In the genomic region with DNA sequence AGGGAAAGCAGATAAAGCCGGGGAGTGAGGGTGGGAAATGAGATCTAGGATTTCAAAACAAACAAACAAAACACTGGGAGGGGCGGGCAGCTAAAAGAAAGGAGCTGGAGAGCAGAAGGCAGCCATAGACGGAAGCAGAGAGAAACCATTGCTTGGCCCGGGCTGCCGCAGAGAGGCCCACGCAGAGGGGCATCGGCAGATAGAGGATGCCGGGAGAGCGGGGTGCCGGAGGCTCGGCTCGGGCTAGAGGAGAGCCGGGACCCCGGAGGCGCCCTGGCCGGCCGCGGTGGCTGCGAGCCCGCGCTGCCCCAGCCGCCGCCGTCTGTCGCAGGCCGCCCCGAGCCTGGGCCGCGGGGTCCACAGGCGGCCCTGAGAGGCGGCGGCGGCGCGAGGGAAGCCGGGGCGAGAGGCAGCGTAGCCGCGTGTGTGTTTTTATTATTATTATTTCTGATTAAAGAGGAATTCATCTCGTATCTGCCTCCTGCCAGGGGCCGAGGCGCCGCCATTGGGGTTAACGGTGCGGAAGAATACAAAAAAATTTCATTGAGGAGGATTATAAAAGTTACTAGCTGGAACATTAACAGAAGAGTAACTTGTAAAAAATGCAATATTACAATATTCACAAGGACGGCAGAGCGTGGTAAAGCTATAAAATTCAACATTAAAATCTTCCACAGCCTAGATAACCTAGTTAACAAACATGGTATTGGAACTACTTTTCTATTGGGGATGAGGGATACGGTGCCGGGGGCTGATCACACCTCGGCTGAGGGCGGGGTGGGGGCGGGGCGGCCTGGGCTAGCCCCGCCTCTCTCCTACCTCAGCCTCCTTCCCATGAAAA, we compare ENCODE assay signal across 8 mouse cellular contexts. TPM values are rescaled to one million over a fixed set of nuclear protein-coding genes. Genes with fewer than 3 reads are reported as not detected.
DNase-seq lines count a peak whose midpoint lies in the region; ATAC-seq lines count a peak whose summit lies in the region.

No protein-coding gene starts in this region.

- H3K27me3 ChIP-seq in forebrain, embryonic 13.5 days, result peaks cover 83% of the 10 kb centered on the region
- peaks cover 91% of the 10 kb centered on the region for H3K27me3 ChIP-seq in intestine, embryonic 14.5 days (replicated peaks; ENCODE audit: control insufficient read depth, insufficient read depth, low read length)

- peak overlapping the region; percentile 25; the same call in 1 of the 2 replicates for H3K27ac ChIP-seq in forebrain, embryonic 13.5 days
- H3K27ac ChIP-seq in intestine, embryonic 14.5 days (ENCODE audit: low read depth), result no peak overlapping the region

- H3K4me2 ChIP-seq in forebrain, embryonic 13.5 days, result peak overlapping the region; percentile 74
- H3K4me2 ChIP-seq in intestine, embryonic 14.5 days (ENCODE audit: low read length), result peak overlapping the region; percentile 76

- H3K4me1 ChIP-seq in forebrain, embryonic 13.5 days, result peaks cover 11% of the 10 kb centered on the region; the same call in 1 of the 2 replicates
- H3K4me1 ChIP-seq in intestine, embryonic 14.5 days (replicated peaks; ENCODE audit: control insufficient read depth, insufficient read depth, low read length), result peaks cover 4% of the 10 kb centered on the region

- peak; percentile 26 to 57 for DNase-seq in layer of hippocampus, postnatal 14 days (ENCODE audit: low spot score in 2 of 2)
- DNase-seq in layer of hippocampus, adult 8-10 months (ENCODE audit: low spot score in 2 of 2), result no peak
- peak; percentile 62 for DNase-seq in adrenal gland, adult 2 months
- DNase-seq in intestine, embryonic 14.5 days (ENCODE audit: low spot score), result peak; percentile 75
- peak; percentile 43 to 56 for DNase-seq in lung, postnatal 4 days
- DNase-seq in B cell, adult 2 months, result no peak
- DNase-seq in left cerebral cortex, adult 11 months (ENCODE audit: low spot score), result no peak

- WGBS in forebrain, embryonic 13.5 days, result under 1% methylated on average over 53 of the region's 55 CpGs
- 1% methylated on average over 53 of the region's 55 CpGs for WGBS in intestine, embryonic 14.5 days

- peak overlapping the region; percentile 84 for H3K9ac ChIP-seq in forebrain, embryonic 13.5 days
- peak overlapping the region; percentile 57 for H3K9ac ChIP-seq in intestine, embryonic 14.5 days (ENCODE audit: low read length)

- no peaks in the 10 kb centered on the region for H3K9me3 ChIP-seq in forebrain, embryonic 13.5 days (replicated peaks)
- H3K9me3 ChIP-seq in intestine, embryonic 14.5 days (ENCODE audit: control insufficient read depth, low read length), result no peaks in the 10 kb centered on the region

- peak; percentile 81 for ATAC-seq in forebrain, embryonic 13.5 days
- ATAC-seq in intestine, embryonic 14.5 days (replicated peaks; ENCODE audit: low FRiP score, low TSS enrichment, low read depth), result no peak

- H3K36me3 ChIP-seq in forebrain, embryonic 13.5 days (ENCODE audit: poor library complexity, severe bottlenecking), result no peaks in the 10 kb centered on the region
- no peaks in the 10 kb centered on the region for H3K36me3 ChIP-seq in intestine, embryonic 14.5 days (ENCODE audit: control insufficient read depth, insufficient read depth, low read length)

- peak overlapping the region; percentile 50 for H3K4me3 ChIP-seq in forebrain, embryonic 13.5 days
- H3K4me3 ChIP-seq in intestine, embryonic 14.5 days (ENCODE audit: low read depth, low read length), result peak overlapping the region; percentile 39

RNA-seq across cellular contexts. Expression of gene Pax2, which starts 29.7 kb away (rescaled TPM):
- total RNA-seq in layer of hippocampus, postnatal 14 days (2021), result under 1 TPM; 0.24 to 0.28 TPM
- total RNA-seq in layer of hippocampus, adult 8-10 months (2022), result under 1 TPM in 2 of 4 experiments, not detected in 2; 0.30 to 0.36 TPM
- not detected for total RNA-seq in adrenal gland, adult 2 months (2021)
- polyA plus RNA-seq in adrenal gland, adult 2 months (2012; rRNA removed), result not detected in 2 replicates
- 0.05 TPM in 1 of 2 replicates, not detected in the other for polyA plus RNA-seq in forebrain, embryonic 13.5 days (2015; fragmentation: Nextera tagmentation; extraction: Ambion mirVana)
- polyA plus RNA-seq in intestine, embryonic 14.5 days (2014; fragmentation: Nextera tagmentation; extraction: Ambion mirVana), result 0.05 TPM in 1 of 2 replicates, not detected in the other

Comparison
In these comparisons a context has a peak if more than half of its experiments do, and no peak if none do; other contexts are left out.
1. DNase-seq: peak in layer of hippocampus, postnatal 14 days (2 of 2), adrenal gland, adult 2 months (single experiment), intestine, embryonic 14.5 days (single experiment) and lung, postnatal 4 days (2 of 2); none in layer of hippocampus, adult 8-10 months (0 of 2), B cell, adult 2 months (0 of 2) and left cerebral cortex, adult 11 months (single experiment).